9 mouse cellular contexts compared by ENCODE assay signal in the genomic region with DNA sequence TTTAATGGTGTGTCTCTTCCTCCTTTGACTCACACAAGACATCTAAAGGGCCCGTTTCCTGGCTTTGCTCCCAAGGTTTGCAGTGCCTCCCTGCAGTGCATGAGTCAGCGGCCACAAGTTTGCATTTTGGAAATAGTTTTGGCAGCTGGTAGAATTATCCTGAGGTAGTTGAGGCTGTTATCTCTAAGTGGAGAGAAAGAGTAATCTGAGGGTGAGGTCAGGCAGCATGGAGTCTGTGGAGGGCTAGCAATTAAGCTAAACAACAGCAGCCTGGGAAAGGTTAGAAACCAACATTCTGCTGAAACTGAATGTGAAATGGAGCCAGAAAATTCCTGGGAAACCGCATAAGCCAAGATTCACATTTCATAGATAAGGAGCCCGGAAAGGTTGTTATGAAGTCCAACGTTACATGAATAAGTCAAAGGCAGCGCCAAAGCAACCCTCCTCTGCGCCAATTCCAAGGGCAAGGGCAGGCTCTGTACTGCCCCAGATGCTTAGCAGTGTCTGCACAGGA.
DNase-seq lines count a peak whose midpoint lies in the region; ATAC-seq lines count a peak whose summit lies in the region.
"Had no signal": no experiment of that assay in that cellular context is flagged by ENCODE, and none has a peak within 500 bp of the region (broad histone marks: within the 10 kb centered on the region; RNA-seq: fewer than 3 reads in every experiment).

No protein-coding gene starts in this region.

- H3K4me2 ChIP-seq in heart, embryonic 11.5 days = no peak overlapping the region
- no peak overlapping the region for H3K4me2 ChIP-seq in hindbrain, embryonic 12.5 days (replicated peaks)
- no peak overlapping the region for H3K4me2 ChIP-seq in midbrain, embryonic 11.5 days
- H3K4me2 ChIP-seq: liver, embryonic 11.5 days had no signal

- H3K9ac ChIP-seq in heart, embryonic 11.5 days (ENCODE audit: low read depth, low read length) = no peak overlapping the region
- no peak overlapping the region for H3K9ac ChIP-seq in hindbrain, embryonic 12.5 days
- no peak overlapping the region for H3K9ac ChIP-seq in midbrain, embryonic 11.5 days (ENCODE audit: low read length)

- no peaks in the 10 kb centered on the region for H3K36me3 ChIP-seq in heart, embryonic 10.5 days
- H3K36me3 ChIP-seq in heart, embryonic 11.5 days (ENCODE audit: control insufficient read depth, insufficient read depth, low read length) = no peaks in the 10 kb centered on the region
- H3K36me3 ChIP-seq in hindbrain, embryonic 12.5 days = no peaks in the 10 kb centered on the region
- H3K36me3 ChIP-seq in midbrain, embryonic 11.5 days (ENCODE audit: control insufficient read depth, insufficient read depth, low read length) = no peaks in the 10 kb centered on the region

- no peak for ATAC-seq in heart, embryonic 11.5 days (replicated peaks; ENCODE audit: insufficient number of reproducible peaks, low FRiP score, low TSS enrichment)
- ATAC-seq in hindbrain, embryonic 12.5 days (ENCODE audit: low FRiP score) = no peak
- no peak for ATAC-seq in midbrain, embryonic 11.5 days (ENCODE audit: low FRiP score)

- no peak overlapping the region for H3K4me3 ChIP-seq in heart, embryonic 10.5 days
- no peak overlapping the region for H3K4me3 ChIP-seq in heart, embryonic 11.5 days (ENCODE audit: low read depth, low read length)
- no peak overlapping the region for H3K4me3 ChIP-seq in hindbrain, embryonic 12.5 days
- no peak overlapping the region for H3K4me3 ChIP-seq in midbrain, embryonic 11.5 days (ENCODE audit: low read depth, low read length)

- H3K27ac ChIP-seq in heart, embryonic 10.5 days = no peak overlapping the region
- H3K27ac ChIP-seq in heart, embryonic 11.5 days (ENCODE audit: low read depth, low read length) = 0 out of 2 replicates have a peak overlapping the region, but pooled peaks have one; percentile 35
- no peak overlapping the region for H3K27ac ChIP-seq in hindbrain, embryonic 12.5 days
- no peak overlapping the region for H3K27ac ChIP-seq in midbrain, embryonic 11.5 days (ENCODE audit: low read depth, low read length)

- peak; percentile 97 for DNase-seq in heart, adult 11 months
- no peak for DNase-seq in heart, embryonic 10.5 days (ENCODE audit: low spot score)
- peak; percentile 78 for DNase-seq in NIH3T3 (ENCODE audit: low read depth)
- peak; percentile 72 for DNase-seq in lung, postnatal 10 days
- no peak for DNase-seq in midbrain, embryonic 11.5 days (ENCODE audit: low spot score, missing footprints)
- DNase-seq in spleen, postnatal 14 days (ENCODE audit: low spot score in 2 of 2) = no peak

- H3K9me3 ChIP-seq in heart, embryonic 10.5 days = no peaks in the 10 kb centered on the region
- no peaks in the 10 kb centered on the region for H3K9me3 ChIP-seq in heart, embryonic 11.5 days (replicated peaks; ENCODE audit: control insufficient read depth, low read length)
- no peaks in the 10 kb centered on the region for H3K9me3 ChIP-seq in hindbrain, embryonic 12.5 days (replicated peaks)
- H3K9me3 ChIP-seq in midbrain, embryonic 11.5 days (ENCODE audit: control insufficient read depth, low read length) = no peaks in the 10 kb centered on the region

- 57% methylated on average over 7 of the region's 7 CpGs for WGBS in heart, embryonic 10.5 days
- WGBS in heart, embryonic 11.5 days (ENCODE audit: insufficient replicate concordance) = 56% methylated on average over 7 of the region's 7 CpGs
- 88% methylated on average over 7 of the region's 7 CpGs for WGBS in hindbrain, embryonic 12.5 days
- WGBS in midbrain, embryonic 11.5 days = 92% methylated on average over 7 of the region's 7 CpGs

- H3K4me1 ChIP-seq in heart, embryonic 10.5 days = 0 out of 2 replicates have a peak, but pooled peaks cover 7% of the 10 kb centered on the region
- peaks cover 7% of the 10 kb centered on the region; the same call in 1 of the 2 replicates for H3K4me1 ChIP-seq in heart, embryonic 11.5 days (ENCODE audit: control insufficient read depth, insufficient read depth, low read length)
- no peaks in the 10 kb centered on the region for H3K4me1 ChIP-seq in hindbrain, embryonic 12.5 days
- H3K4me1 ChIP-seq in midbrain, embryonic 11.5 days (ENCODE audit: control insufficient read depth, insufficient read depth, low read length) = no peaks in the 10 kb centered on the region

- no peaks in the 10 kb centered on the region for H3K27me3 ChIP-seq in heart, embryonic 10.5 days (ENCODE audit: insufficient read depth, poor library complexity, severe bottlenecking)
- no peaks in the 10 kb centered on the region for H3K27me3 ChIP-seq in heart, embryonic 11.5 days (ENCODE audit: control insufficient read depth, insufficient read depth, low read length)
- H3K27me3 ChIP-seq in hindbrain, embryonic 12.5 days = no peaks in the 10 kb centered on the region
- H3K27me3 ChIP-seq in midbrain, embryonic 11.5 days (ENCODE audit: control insufficient read depth, insufficient read depth, low read length) = no peaks in the 10 kb centered on the region

Comparison
In these comparisons a context has a peak if more than half of its experiments do, and no peak if none do; other contexts are left out.
1. DNase-seq: peak in heart, adult 11 months (single experiment), NIH3T3 (single experiment) and lung, postnatal 10 days (single experiment); none in heart, embryonic 10.5 days (single experiment), midbrain, embryonic 11.5 days (single experiment) and spleen, postnatal 14 days (0 of 2).